Mouse (Mus musculus) cerebellum, adult 9-10 months (tissue): ENCODE measurements at regions not wholly inside any gene's neighbourhood (a gene's known extent, or its start where the extent isn't known, plus 50 kb on each side); places are given as distances from the start of the nearest gene placed in this dataset.
"Not testable (repeated sequence)": the region's sequence is repeated elsewhere in the genome, so short reads cannot be mapped to it uniquely, and the experiment has no call there.

Source experiments
- DNase-seq: peaks from one replicate; pipeline ENCODE4 v3.0.0; 2022

DNA sequence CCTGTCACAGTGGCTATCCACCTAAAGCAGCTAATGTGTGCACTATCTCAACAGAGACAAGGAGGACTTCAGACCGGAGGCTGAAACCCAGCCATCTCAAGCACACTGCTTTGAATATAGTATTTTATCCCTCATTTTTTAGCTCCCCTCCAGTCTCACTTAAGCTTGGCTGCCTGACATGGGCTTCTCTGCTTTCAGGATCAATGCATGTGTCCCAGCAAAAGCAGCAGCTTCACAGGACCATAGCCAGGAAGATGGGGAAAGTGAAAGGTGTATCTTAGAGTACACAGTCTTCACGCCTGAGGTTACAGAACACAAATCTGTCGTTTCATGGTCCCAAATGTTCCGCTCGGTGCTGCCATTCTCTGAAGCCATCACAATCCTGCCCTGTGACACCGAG lies 176.7 kb upstream of the Klf14 start:
- no peak for DNase-seq

DNA sequence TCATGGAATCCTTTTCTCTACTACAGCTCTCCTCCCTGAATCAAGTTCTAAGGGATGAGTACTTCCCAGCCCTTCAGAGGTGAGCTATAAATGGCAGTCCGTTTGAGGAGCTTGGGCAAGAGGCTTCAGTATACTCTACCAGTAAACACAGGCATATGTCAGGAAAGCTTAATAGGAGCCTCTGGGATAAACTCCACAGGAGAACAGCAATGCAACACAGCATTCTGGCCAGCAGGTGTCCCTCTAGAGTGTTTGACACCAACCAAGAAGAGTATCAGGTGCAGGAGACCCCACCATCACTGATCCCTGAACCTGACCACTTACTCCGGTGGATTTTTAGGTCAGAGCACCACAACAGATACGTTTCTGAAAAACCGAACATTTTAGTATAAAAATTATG lies 178.0 kb upstream of the Klf14 start:
- peak; percentile 64 for DNase-seq

DNA sequence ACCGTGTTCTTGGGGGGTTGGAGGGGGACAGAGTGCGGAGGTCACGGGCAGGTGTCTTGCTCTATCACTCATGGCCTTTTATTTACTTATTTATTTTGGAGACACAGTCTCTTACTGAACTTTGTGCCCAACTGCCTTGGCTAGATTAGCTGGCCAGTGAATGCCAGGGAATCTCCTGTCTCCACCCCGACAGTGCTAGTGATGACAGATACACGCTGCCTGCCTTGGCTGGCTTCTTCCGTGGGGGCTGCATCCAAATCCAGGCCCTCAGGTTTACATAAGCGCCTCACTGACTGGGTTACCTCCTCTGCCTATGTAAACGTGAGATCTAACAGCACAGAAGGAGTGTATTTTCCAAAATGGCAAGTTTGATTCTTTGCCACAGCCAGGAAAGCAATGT lies 178.5 kb upstream of the Klf14 start:
- DNase-seq: no peak

DNA sequence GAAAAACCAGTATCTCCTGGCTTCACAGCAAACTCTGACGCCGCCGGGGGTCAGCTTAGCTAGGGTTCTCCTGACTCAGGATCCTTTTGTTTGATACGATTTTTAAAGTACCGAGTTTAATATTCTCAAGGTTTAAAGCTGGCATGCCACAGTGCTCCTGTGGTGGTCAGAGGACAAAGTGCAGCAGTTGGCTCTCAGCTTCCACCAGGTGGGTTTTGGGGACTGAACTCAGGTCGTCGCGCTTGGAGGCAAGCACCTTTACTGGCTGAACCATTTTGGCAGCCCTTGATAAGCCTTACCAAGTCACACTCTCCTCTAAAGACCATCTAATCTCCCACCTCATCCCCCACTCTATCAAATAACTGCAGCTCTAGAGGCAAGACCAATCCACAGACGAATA lies 181.1 kb upstream of the Klf14 start:
- DNase-seq: no peak

DNA sequence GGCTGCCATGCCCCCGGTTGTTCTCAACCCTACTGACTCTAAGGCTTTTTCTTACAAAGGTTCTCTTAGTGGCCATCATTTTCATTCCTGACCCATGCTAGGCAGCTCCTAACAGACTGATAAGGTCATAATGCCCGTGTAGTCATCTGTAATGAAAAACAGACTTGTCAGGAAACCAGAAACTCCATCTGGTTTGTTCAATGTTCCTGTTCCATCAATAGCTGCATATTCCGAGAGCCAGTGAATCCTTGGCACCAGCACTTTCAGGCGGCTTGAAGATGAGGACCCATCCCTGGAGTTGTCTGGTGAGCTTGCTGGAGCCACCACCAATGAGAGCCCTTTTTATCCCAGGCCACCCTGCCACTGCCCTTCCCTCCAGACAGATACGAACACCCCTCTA lies 181.7 kb upstream of the Klf14 start:
- DNase-seq: no peak

DNA sequence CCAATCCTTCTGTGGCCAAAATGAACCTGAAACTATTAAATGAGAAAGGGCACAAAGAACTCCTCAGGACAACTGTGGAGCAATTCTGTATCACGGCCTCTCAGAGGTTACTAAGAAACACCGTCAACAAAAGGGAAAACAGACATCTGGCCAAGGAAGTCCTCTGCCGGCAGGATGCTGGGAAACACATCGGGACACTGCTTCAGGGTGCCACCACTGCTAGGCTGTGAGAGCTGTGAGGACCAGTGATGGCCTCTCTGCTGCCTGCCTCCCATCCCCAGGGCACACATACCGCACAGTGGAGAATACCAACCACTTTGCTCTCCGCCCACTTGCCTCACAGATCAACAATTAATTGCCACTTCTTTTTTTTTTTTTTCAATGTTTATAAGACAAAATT lies 182.6 kb upstream of the Klf14 start:
- DNase-seq: no peak

DNA sequence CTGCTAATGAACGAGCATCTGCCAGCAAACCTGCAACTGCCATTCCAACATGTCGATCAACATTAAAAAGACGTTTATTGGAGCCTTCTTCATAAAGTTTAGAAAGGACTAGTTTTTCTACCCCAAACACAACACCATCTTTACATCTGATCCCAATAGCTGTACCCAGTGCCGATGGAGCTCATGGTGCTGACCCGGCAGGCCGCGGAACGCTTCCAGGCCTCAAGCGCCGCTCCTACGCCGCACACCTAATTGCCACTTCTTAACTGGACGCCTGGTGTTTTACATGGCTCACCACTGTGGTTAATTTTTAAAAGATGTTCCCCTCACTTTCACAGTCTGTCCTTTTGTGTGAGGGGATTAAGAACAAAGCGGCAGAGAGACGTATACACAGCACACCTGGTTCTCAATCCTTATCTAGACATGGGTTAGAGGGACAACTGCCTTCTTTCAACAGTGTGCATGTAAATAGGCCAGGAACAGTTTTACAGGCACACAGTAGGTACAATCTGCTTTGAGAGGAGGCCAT lies 183.7 kb upstream of the Klf14 start:
- DNase-seq: not testable (repeated sequence)

DNA sequence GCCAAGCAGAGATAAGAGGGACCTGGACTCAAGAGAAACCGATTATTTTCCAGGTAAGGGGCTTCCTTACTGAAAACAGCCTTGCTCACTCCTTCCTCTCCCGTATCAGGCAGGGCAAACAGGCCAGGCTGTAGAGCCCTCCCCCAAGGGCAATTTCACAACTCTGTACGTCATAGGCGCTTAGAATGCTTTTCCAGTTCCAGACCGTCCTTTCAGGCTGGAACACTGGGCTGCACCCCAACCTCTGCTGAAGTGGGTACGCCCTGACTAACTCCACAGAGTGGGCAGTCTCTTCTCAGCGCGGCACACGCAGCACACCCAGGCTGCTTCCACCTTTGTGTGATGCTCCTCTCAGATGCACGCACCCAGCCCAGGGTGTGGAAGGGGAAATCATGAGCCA lies 186.8 kb upstream of the Klf14 start:
- DNase-seq: no peak

DNA sequence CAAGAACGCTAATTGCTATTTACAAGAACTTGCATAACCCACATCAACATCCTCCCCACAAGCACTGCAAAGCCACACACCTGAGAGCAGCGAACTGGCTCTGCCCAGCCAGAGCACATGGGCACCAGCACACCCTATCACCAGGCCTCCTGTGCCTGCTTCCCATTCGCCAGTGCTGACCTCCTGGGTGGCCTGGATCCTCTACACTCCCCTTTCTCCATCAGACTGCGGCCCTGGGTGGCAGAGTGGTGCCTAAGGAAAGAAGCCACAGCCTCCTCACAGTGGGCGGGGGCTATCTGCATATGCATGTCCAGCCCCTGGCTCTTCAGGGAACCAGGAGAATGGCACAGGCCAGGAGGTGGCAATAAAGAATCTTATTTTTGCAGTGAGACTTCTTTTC lies 187.9 kb upstream of the Klf14 start:
- no peak for DNase-seq

DNA sequence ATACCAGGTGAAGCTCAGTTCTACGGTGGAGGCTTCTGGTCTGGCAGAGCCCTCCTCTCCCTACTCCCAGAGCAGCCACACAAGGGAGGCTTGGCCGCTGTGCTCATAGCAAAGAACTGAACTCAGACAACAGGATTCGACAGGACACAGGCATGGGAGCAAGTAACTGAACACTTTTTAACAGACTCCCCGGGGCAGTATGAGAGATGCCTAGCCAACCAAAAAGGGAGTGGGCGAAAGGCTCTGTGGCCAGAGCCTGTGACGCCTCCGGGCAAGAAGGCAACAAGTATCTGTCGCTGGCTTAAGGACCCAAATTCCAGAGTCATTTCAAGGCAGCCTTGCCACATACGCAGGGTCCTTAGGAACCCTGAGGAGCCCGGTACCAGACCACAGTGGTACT lies 188.8 kb upstream of the Klf14 start:
- no peak for DNase-seq

DNA sequence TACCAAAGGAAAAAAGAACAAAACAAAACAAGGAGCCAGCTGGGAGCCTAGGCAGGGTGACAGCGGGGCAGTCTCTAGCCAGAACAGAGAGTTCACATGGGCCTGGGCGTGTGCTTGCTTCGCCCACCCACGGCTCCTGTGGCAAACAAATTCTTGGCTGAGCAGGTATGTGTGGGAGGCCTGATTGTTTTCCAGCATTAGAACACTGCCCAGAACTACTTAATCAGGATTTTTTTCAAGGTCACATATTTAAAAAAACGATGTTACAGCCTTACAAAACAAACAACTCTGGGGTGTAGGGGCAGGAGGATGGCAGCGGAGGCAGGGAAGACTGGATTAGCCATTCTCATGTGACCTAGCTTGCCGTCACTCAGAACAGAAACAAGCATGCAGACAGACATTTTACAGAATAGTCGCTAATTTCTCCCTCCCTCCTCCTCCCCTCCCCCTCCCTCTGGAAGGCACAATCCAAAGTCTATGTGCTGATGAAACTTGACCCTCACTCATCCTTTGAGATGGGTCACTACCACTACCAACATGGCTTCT lies 189.5 kb upstream of the Klf14 start:
- peak; percentile 72 for DNase-seq

DNA sequence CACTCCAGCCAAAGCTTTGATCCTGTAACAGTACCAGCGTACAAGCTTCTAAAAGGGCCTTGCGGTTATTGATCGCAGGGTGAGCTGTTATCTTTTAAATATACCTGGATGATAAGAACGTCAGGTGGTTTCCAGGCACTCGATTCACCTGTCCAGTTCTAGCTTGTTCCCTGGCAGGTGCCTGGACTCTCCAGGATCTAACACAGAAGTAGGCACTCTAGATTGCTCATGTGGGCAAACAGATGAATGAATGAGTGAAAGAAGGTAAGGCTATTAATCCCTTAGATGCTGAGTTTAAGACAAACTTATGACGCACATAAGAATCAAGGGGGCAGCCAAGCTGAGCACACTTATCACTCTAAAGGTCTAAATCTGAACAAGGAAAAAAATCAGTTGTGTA lies 190.3 kb upstream of the Klf14 start:
- DNase-seq: no peak

DNA sequence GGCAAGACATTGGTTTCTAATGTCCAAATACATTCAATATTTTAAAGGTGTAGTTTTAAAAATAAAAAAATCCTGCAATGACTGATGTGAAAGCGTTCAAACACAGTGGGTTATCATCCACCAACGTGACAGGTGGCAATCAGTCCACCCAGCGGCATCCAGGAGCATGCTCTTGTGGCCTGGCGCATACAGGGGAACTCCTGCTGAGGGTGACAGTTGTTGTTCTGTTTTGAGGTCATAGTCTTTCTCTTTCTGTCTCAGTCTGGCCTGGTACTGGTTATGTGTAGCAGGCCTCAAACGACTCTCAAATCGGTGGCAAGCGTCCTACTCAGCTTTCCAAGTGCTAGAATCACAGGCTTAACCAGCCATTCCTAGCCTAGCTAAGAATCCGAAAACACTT lies 191.5 kb upstream of the Klf14 start:
- no peak for DNase-seq

DNA sequence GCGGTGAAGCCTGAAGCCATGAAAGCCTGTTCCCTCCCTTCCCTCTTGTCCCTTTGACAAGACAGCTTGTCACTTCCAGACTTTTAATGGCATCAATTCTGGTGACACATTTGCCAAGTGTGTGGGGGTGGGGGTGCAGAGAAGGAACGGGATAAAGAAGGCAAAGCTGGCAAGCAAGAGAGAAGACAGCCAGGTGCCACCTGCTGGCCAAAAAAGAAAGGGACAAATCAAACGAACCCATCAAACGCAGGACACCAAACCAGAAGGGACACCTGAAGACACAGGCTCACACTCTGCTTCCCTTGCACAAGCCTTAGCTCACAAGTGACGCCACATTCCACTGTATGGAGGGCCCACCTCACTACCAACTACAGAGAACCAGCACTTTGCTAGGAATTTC lies 197.0 kb upstream of the Klf14 start:
- DNase-seq: peak; percentile 81

DNA sequence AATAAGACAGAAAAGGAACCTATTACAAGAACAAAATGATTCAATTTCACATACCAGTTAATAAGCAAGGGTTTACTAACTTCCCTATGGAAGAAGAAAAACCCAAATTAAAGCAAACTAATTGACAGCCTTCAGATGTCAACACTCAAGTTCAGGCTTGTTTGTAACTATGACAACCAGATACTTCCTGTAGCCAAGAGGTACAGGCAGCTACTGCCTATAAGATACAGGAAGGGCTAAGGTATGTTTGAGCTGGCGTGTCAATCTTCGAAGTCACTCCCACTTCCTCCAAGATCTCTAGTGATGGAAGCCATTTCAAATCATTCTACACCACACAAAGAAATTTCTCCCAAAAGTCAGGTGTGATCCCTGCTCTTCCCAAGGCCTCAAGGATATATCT lies 198.1 kb upstream of the Klf14 start:
- DNase-seq: no peak

DNA sequence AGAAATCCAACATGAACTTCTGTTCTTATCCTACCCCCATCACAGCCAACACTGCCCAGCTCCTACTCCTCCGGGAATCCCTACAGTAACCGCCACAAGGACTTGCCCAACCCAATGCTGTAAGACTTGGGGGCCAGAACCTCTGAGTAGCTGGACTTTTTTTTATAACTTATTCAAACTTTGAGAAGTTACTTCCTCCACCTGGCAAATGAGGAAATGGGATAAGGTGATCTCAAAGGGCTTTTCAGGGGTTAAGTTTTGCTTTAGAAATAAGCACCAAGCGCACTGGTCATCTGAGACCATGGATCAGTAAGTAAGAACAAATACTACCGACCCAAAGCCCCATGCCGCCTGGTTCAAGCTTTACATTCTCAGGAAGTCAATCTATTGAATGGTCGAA lies 198.6 kb upstream of the Klf14 start:
- no peak for DNase-seq

DNA sequence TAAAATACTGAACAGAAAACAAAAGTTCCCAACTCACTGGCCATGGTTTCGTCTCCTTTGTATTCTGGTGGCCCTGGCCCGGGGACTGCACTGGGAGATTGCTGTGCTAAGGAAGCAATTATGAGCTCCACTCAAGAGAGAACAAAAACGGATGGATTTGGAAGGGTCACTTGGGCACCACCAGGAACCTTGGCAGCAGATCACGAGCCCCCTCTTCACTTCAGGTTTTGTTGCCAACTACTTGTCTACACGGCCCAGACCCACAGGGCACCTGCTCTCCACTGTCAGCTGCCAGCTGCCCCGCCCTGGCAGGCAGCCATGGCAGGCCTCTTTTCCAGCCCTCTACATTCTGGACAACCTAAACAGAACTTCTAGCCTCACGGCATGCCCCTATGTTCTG lies 199.8 kb upstream of the Klf14 start:
- peak; percentile 89 for DNase-seq

DNA sequence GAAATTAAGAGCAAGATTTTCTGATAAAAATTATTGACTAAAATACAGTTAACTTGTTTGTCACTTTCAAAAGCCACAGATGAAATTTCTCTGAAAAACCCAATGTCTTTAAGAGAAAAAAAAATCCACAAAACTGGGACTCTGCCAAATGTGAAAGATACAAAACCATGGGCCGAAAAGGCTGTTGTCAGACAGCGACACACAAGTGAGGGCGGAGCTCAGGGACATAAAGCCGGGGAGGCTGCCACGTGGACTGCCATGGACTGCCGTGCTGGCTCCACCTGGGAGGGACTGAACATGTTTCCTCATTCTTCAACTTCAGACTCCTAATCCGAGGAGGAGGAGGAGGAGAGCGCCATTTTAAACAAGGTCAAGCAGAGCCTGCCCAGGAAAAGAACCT lies 200.4 kb upstream of the Klf14 start:
- DNase-seq: no peak

DNA sequence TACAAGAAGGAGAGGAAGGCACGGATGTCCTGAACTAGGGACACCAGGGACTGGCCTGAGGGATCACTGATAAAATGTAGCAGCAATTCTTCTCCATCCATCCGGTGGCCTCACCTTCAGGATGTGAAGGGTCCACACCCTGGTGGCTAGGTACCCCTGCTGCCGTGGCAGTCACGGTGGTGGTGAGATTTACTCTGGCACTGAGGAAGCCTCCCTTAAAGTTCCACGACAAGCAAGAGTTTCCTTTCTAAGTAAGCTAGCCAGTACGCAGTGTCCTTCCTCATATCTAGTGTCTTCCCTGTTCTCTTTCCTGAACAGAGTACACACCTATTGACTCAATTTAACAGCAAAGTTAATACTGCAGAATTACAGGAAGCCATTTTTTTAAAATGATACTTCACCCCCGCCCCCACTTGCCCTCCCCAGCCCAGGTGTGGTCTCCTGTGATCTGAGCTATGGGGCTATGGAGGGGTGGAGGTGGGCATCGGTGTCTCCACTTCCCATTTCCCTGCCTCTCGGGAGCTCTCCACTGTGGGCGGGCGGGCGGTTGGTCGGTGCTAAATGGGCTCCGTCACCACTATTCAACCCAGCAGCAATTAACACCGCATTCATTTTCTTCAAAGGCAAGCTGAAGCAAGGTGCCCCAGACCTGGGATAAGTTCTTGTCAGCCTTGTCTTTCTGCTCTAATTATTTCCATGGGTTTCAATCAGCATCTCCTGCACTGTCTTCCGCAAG lies 201.2 kb upstream of the Klf14 start:
- no peak for DNase-seq

DNA sequence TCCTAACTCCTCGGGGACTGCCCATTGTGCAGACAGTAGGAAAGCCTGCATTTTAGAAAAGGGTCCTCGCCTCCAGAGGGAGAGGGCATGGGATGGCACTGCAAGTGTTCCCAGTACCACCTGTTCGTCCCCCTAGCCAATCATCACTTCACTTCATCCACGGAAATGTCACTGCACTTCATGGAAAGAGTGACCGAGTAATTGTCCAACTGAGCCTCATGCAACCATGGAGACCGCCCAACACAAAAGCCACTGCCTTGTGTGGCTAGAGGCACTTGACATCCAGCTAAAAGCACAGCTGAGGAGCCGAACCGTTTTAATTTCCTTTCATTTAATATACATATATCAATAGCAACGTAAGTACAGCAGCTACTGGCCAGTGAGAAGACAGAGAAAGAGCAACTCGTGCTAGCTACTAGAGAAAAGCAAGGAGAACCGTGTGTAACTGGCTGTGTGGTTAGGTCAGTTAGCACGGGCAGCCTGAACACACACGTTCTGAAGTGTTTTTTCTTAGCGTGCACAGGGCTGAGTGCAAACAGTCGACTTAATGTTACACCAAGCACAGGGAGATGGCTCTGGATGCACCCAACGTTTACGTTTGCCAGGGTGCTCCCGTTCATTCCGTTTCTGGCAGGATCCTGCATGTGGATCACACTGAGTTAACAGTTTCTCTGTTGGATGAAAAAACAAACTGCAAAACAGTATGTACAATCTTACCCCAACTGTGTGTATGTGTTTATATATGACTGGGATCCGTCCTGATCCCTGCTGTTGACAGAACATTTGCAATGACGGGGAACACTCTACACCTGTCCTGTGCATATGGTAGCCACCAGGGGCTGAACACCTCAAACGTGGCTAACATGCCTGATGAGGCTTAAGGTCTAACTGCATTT lies 202.8 kb upstream of the Klf14 start:
- DNase-seq: no peak

DNA sequence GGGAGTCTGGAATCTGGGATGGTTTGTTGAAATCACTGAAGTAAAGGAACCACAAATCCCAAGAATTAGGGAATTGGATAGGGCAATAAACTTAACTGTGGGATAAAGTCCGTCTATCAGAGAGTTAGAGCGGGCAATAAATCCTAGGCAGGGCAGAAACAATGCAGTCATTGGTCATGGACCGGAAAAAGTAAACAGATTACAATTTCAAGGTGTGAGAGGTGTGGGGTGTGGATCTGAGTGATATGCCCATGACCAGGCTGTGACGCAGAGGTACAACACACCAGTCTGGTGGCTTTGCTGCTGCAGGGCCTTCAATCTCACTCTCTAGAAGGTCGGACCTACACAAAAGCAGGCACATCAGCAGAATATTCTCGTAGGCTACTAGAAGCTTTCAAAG lies 206.1 kb upstream of the Klf14 start:
- no peak for DNase-seq

DNA sequence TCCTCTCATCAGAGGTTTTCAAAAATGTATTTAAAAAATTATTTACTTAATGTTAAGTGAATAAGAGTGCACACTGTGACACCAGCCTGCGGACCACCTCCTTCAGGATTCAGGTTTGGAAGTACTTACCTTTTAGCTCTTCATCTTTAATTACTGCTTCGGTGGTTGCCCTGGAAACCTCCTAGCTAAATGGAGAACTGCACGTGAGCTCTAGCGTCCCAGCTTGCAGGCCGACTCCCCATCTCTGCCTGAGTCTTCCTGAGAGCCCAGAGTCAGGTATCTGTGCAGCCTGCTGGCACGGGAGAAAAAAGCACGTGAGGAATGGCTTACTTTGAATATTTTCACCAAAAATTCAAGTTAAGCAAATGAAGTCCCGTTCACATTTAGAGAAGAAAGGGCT lies 207.5 kb upstream of the Klf14 start:
- DNase-seq: no peak

DNA sequence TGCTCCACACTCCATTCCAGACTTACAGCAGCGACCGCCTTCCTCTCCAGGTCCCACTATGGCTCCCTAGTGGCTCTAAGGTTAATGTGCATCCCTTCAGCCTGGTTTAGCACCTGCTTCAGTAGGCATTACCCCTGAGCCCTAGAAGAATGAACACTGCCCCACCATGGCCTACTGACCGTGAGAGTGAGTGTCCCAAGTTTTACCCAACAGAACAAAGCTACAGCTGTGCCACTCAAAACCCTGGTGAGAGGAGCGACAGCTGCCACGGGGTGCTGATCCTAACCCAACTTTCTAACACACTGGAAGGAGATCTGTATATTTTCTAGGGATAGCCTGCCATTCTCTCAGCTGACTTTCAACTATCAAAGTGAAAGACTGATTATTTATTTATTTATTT lies 208.9 kb upstream of the Klf14 start:
- no peak for DNase-seq

DNA sequence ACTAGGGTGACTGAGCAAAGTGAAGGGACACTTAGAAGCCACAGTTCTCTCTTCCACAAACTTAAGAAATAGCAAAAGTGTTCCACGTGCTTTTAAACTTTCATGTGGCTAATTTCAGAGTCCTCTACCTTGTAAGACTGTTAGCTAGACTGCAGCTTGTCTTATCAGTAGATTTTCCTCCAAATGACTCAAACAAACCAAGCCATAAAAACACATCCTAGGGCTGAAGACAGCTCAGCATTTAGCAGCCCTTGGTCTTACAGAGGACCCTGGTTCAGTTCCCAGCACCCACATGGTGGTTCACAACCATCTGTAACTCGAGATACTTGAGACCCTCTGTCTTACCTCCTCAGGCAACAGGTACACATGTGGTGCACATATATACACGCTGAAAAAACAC lies 209.9 kb upstream of the Klf14 start:
- DNase-seq: no peak
